In the genomic region with DNA sequence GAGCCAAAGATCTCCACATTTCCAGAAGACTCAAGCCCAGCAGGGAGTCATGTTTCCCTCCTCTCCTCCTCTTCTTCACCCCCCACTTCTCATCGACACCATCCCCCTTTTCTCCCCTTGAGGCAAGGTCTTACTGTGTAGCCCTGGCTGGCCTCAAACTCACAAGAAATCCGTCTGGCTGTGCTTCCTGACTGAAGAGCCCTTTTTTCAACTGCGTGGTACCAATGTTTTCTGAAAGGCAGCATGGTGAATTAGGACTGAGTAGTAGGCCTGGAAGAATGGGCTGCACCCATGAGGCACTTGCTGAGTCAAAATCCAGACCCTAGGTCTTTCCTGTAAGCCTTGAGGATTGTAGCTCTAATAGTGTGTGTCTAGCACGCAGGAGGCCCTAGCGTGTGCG, we compare ENCODE assay signal across 18 mouse cellular contexts. TPM values are rescaled to one million over a fixed set of nuclear protein-coding genes. Genes with fewer than 3 reads are reported as not detected.
DNase-seq lines count a peak whose midpoint lies in the region; ATAC-seq lines count a peak whose summit lies in the region.
"Had no signal": no experiment of that assay in that cellular context is flagged by ENCODE, and none has a peak within 500 bp of the region (broad histone marks: within the 10 kb centered on the region; RNA-seq: fewer than 3 reads in every experiment).

No protein-coding gene starts in this region.

- H3K27ac ChIP-seq in hindbrain, embryonic 10.5 days: peak overlapping the region; percentile 70
- H3K27ac ChIP-seq in hindbrain, embryonic 16.5 days (ENCODE audit: low read depth, low read length): no peak overlapping the region
- H3K27ac ChIP-seq in midbrain, embryonic 11.5 days (ENCODE audit: low read depth, low read length): no peak overlapping the region
- H3K27ac ChIP-seq in midbrain, embryonic 15.5 days: no peak overlapping the region
- H3K27ac ChIP-seq in liver, embryonic 13.5 days: 0 out of 2 replicates have a peak overlapping the region, but pooled peaks have one; percentile 16
- H3K27ac ChIP-seq: embryonic facial prominence, embryonic 13.5 days; forebrain, embryonic 13.5 days; gastrocnemius, adult 2 months; heart, embryonic 13.5 days; hindbrain, embryonic 13.5 days had no signal

- no peak for ATAC-seq in hindbrain, embryonic 16.5 days
- no peak for ATAC-seq in midbrain, embryonic 11.5 days (ENCODE audit: low FRiP score)
- ATAC-seq in midbrain, embryonic 15.5 days (replicated peaks): no peak
- ATAC-seq in liver, embryonic 13.5 days (ENCODE audit: low read depth): no peak
- ATAC-seq: forebrain, embryonic 13.5 days had no signal

- WGBS in hindbrain, embryonic 10.5 days: 73% methylated on average over 6 of the region's 6 CpGs
- 75% methylated on average over 6 of the region's 6 CpGs for WGBS in hindbrain, embryonic 16.5 days
- WGBS in midbrain, embryonic 11.5 days: 75% methylated on average over 6 of the region's 6 CpGs
- WGBS in midbrain, embryonic 15.5 days: 71% methylated on average over 6 of the region's 6 CpGs
- 77% methylated on average over 6 of the region's 6 CpGs for WGBS in liver, embryonic 13.5 days (ENCODE audit: insufficient replicate concordance)

- H3K4me3 ChIP-seq in hindbrain, embryonic 10.5 days: no peak overlapping the region
- no peak overlapping the region for H3K4me3 ChIP-seq in hindbrain, embryonic 16.5 days (ENCODE audit: low read length)
- no peak overlapping the region for H3K4me3 ChIP-seq in midbrain, embryonic 11.5 days (ENCODE audit: low read depth, low read length)
- no peak overlapping the region for H3K4me3 ChIP-seq in midbrain, embryonic 15.5 days
- H3K4me3 ChIP-seq in liver, embryonic 13.5 days (replicated peaks): no peak overlapping the region
- H3K4me3 ChIP-seq: embryonic facial prominence, embryonic 13.5 days; forebrain, embryonic 13.5 days; gastrocnemius, adult 2 months; heart, embryonic 13.5 days; hindbrain, embryonic 13.5 days had no signal

- no peaks in the 10 kb centered on the region for H3K9me3 ChIP-seq in hindbrain, embryonic 10.5 days
- H3K9me3 ChIP-seq in hindbrain, embryonic 16.5 days (ENCODE audit: control insufficient read depth, low read length): no peaks in the 10 kb centered on the region
- H3K9me3 ChIP-seq in midbrain, embryonic 11.5 days (ENCODE audit: control insufficient read depth, low read length): no peaks in the 10 kb centered on the region
- no peaks in the 10 kb centered on the region for H3K9me3 ChIP-seq in midbrain, embryonic 15.5 days
- H3K9me3 ChIP-seq in liver, embryonic 13.5 days (replicated peaks): no peaks in the 10 kb centered on the region
- H3K9me3 ChIP-seq: embryonic facial prominence, embryonic 13.5 days; forebrain, embryonic 13.5 days; heart, embryonic 13.5 days; hindbrain, embryonic 13.5 days had no signal

- H3K4me1 ChIP-seq in hindbrain, embryonic 10.5 days (replicated peaks): peaks cover 97% of the 10 kb centered on the region
- peaks cover 47% of the 10 kb centered on the region for H3K4me1 ChIP-seq in hindbrain, embryonic 16.5 days (ENCODE audit: control insufficient read depth, insufficient read depth, low read depth, low read length)
- peaks cover 51% of the 10 kb centered on the region for H3K4me1 ChIP-seq in midbrain, embryonic 11.5 days (ENCODE audit: control insufficient read depth, insufficient read depth, low read length)
- H3K4me1 ChIP-seq in midbrain, embryonic 15.5 days: peaks cover 58% of the 10 kb centered on the region
- peaks cover 91% of the 10 kb centered on the region for H3K4me1 ChIP-seq in liver, embryonic 13.5 days (replicated peaks)

- DNase-seq in hindbrain, embryonic 10.5 days (ENCODE audit: low spot score): no peak
- peak; percentile 75 for DNase-seq in midbrain, embryonic 11.5 days (ENCODE audit: low spot score, missing footprints)
- DNase-seq in liver, embryonic 13.5 days: no peak
- no peak for DNase-seq in c-Kit-positive CD71-positive TER-119-positive erythroid progenitor cells, embryonic 14.5 days (ENCODE audit: low spot score)
- DNase-seq: adrenal gland, adult 8-10 months; adrenal gland, postnatal 36 days; cerebellum, adult 11 months; cerebellum, adult 8-10 months; cerebellum, postnatal 36 days; gastrocnemius, adult 2 months; gastrocnemius, postnatal 25 days; heart, postnatal 4 days had no signal

- no peak overlapping the region for H3K9ac ChIP-seq in hindbrain, embryonic 16.5 days (ENCODE audit: low read depth, low read length)
- no peak overlapping the region for H3K9ac ChIP-seq in midbrain, embryonic 11.5 days (ENCODE audit: low read length)
- no peak overlapping the region for H3K9ac ChIP-seq in midbrain, embryonic 15.5 days
- 0 out of 2 replicates have a peak overlapping the region, but pooled peaks have one; percentile 20 for H3K9ac ChIP-seq in liver, embryonic 13.5 days
- H3K9ac ChIP-seq: embryonic facial prominence, embryonic 13.5 days; forebrain, embryonic 13.5 days; heart, embryonic 13.5 days; hindbrain, embryonic 13.5 days had no signal

- no peak overlapping the region for H3K4me2 ChIP-seq in hindbrain, embryonic 16.5 days (ENCODE audit: low read length)
- no peak overlapping the region for H3K4me2 ChIP-seq in midbrain, embryonic 11.5 days
- H3K4me2 ChIP-seq in midbrain, embryonic 15.5 days: no peak overlapping the region
- H3K4me2 ChIP-seq in liver, embryonic 13.5 days: no peak overlapping the region
- H3K4me2 ChIP-seq: embryonic facial prominence, embryonic 13.5 days; forebrain, embryonic 13.5 days; heart, embryonic 13.5 days; hindbrain, embryonic 13.5 days had no signal

- no peaks in the 10 kb centered on the region for H3K27me3 ChIP-seq in hindbrain, embryonic 10.5 days (ENCODE audit: insufficient read depth, poor library complexity, severe bottlenecking)
- no peaks in the 10 kb centered on the region for H3K27me3 ChIP-seq in hindbrain, embryonic 16.5 days (replicated peaks; ENCODE audit: control insufficient read depth, insufficient read depth, low read length)
- H3K27me3 ChIP-seq in midbrain, embryonic 11.5 days (ENCODE audit: control insufficient read depth, insufficient read depth, low read length): no peaks in the 10 kb centered on the region
- no peaks in the 10 kb centered on the region for H3K27me3 ChIP-seq in midbrain, embryonic 15.5 days (replicated peaks)
- H3K27me3 ChIP-seq in liver, embryonic 13.5 days: no peaks in the 10 kb centered on the region
- H3K27me3 ChIP-seq: embryonic facial prominence, embryonic 13.5 days; forebrain, embryonic 13.5 days; heart, embryonic 13.5 days; hindbrain, embryonic 13.5 days had no signal

- H3K36me3 ChIP-seq in hindbrain, embryonic 10.5 days: no peaks in the 10 kb centered on the region
- H3K36me3 ChIP-seq in hindbrain, embryonic 16.5 days (ENCODE audit: control insufficient read depth, insufficient read depth, low read length): no peaks in the 10 kb centered on the region
- H3K36me3 ChIP-seq in midbrain, embryonic 11.5 days (ENCODE audit: control insufficient read depth, insufficient read depth, low read length): no peaks in the 10 kb centered on the region
- H3K36me3 ChIP-seq in midbrain, embryonic 15.5 days (replicated peaks): no peaks in the 10 kb centered on the region
- no peaks in the 10 kb centered on the region for H3K36me3 ChIP-seq in liver, embryonic 13.5 days
- H3K36me3 ChIP-seq: embryonic facial prominence, embryonic 13.5 days; heart, embryonic 13.5 days had no signal

RNA-seq across cellular contexts. Expression of a gene that starts 35.8 kb away (rescaled TPM):
- 30.5 and 34.7 TPM in 2 replicates for polyA plus RNA-seq in hindbrain, embryonic 10.5 days (2016; fragmentation: Nextera tagmentation; extraction: Ambion mirVana)
- 37.5 and 40.6 TPM in 2 replicates for polyA plus RNA-seq in hindbrain, embryonic 16.5 days (2015; fragmentation: Nextera tagmentation; extraction: Ambion mirVana)
- 21.0 and 22.7 TPM in 2 replicates for polyA plus RNA-seq in midbrain, embryonic 11.5 days (2014; fragmentation: Nextera tagmentation; extraction: Ambion mirVana)
- polyA plus RNA-seq in midbrain, embryonic 15.5 days (2015; fragmentation: Nextera tagmentation; extraction: Ambion mirVana): 34.0 and 35.5 TPM in 2 replicates
- 105 and 112 TPM in 2 replicates for polyA plus RNA-seq in liver, embryonic 13.5 days (2015; fragmentation: Nextera tagmentation; extraction: Ambion mirVana)

RNA-seq across cellular contexts. Expression of a gene that starts 36.3 kb away (rescaled TPM):
- polyA plus RNA-seq in hindbrain, embryonic 10.5 days (2016; fragmentation: Nextera tagmentation; extraction: Ambion mirVana): 62.5 and 67.9 TPM in 2 replicates
- polyA plus RNA-seq in hindbrain, embryonic 16.5 days (2015; fragmentation: Nextera tagmentation; extraction: Ambion mirVana): 119 and 123 TPM in 2 replicates
- polyA plus RNA-seq in midbrain, embryonic 11.5 days (2014; fragmentation: Nextera tagmentation; extraction: Ambion mirVana): 50.8 and 52.5 TPM in 2 replicates
- 104 and 107 TPM in 2 replicates for polyA plus RNA-seq in midbrain, embryonic 15.5 days (2015; fragmentation: Nextera tagmentation; extraction: Ambion mirVana)
- 109 and 110 TPM in 2 replicates for polyA plus RNA-seq in liver, embryonic 13.5 days (2015; fragmentation: Nextera tagmentation; extraction: Ambion mirVana)

RNA-seq across cellular contexts. Expression of a gene that starts 42.4 kb away (rescaled TPM):
- 99.5 and 115 TPM in 2 replicates for polyA plus RNA-seq in hindbrain, embryonic 10.5 days (2016; fragmentation: Nextera tagmentation; extraction: Ambion mirVana)
- polyA plus RNA-seq in hindbrain, embryonic 16.5 days (2015; fragmentation: Nextera tagmentation; extraction: Ambion mirVana): 68.3 and 80.3 TPM in 2 replicates
- polyA plus RNA-seq in midbrain, embryonic 11.5 days (2014; fragmentation: Nextera tagmentation; extraction: Ambion mirVana): 66.9 and 71.0 TPM in 2 replicates
- polyA plus RNA-seq in midbrain, embryonic 15.5 days (2015; fragmentation: Nextera tagmentation; extraction: Ambion mirVana): 94.4 and 99.5 TPM in 2 replicates
- 7.6 and 7.9 TPM in 2 replicates for polyA plus RNA-seq in liver, embryonic 13.5 days (2015; fragmentation: Nextera tagmentation; extraction: Ambion mirVana)

RNA-seq across cellular contexts. Expression of a gene that starts 42.5 kb away (rescaled TPM):
- 45.5 and 52.8 TPM in 2 replicates for polyA plus RNA-seq in hindbrain, embryonic 10.5 days (2016; fragmentation: Nextera tagmentation; extraction: Ambion mirVana)
- polyA plus RNA-seq in hindbrain, embryonic 16.5 days (2015; fragmentation: Nextera tagmentation; extraction: Ambion mirVana): 101 and 112 TPM in 2 replicates
- 38.9 and 39.2 TPM in 2 replicates for polyA plus RNA-seq in midbrain, embryonic 11.5 days (2014; fragmentation: Nextera tagmentation; extraction: Ambion mirVana)
- polyA plus RNA-seq in midbrain, embryonic 15.5 days (2015; fragmentation: Nextera tagmentation; extraction: Ambion mirVana): 74.3 and 83.1 TPM in 2 replicates
- polyA plus RNA-seq in liver, embryonic 13.5 days (2015; fragmentation: Nextera tagmentation; extraction: Ambion mirVana): 69.6 and 71.4 TPM in 2 replicates

Comparison
In these comparisons a context has a peak if more than half of its experiments do, and no peak if none do; other contexts are left out.
1. H3K27ac ChIP-seq: peak in hindbrain, embryonic 10.5 days (single experiment) and liver, embryonic 13.5 days (single experiment); none in hindbrain, embryonic 16.5 days (single experiment), midbrain, embryonic 11.5 days (single experiment) and midbrain, embryonic 15.5 days (single experiment).